In genomic region chr2:31770781-31771441, GRCm38 (mm10) we compare ENCODE assay signal across 9 mouse cellular contexts. TPM values are rescaled to one million over a fixed set of nuclear protein-coding genes. Genes with fewer than 3 reads are reported as not detected.
DNase-seq lines count a peak whose midpoint lies in the region; ATAC-seq and TF ChIP-seq lines count a peak whose summit lies in the region.
"Had no signal": no experiment of that assay in that cellular context is flagged by ENCODE, and none has a peak within 500 bp of the region (broad histone marks: within the 10 kb centered on the region; RNA-seq: fewer than 3 reads in every experiment).

No protein-coding gene starts in this region.

- intact Hi-C loops in heart, postnatal 36 days (cut with DNase I): no loop called here
- intact Hi-C loops in left cerebral cortex, postnatal 14 days (cut with DNase I): no loop called here

- peak; percentile 54; the same call in 1 of the 2 replicates for ATAC-seq in limb, embryonic 13.5 days (ENCODE audit: low FRiP score, low read depth)

- peaks cover 19% of the 10 kb centered on the region for H3K36me3 ChIP-seq in limb, embryonic 13.5 days
- H3K36me3 ChIP-seq in myocyte (ENCODE audit: control insufficient read depth, insufficient read depth): no peaks in the 10 kb centered on the region

- 7% methylated on average over 7 of the region's 7 CpGs for WGBS in limb, embryonic 13.5 days

- no peak overlapping the region for H3K9ac ChIP-seq in limb, embryonic 13.5 days

- TF ChIP-seq POLR2A in embryonic fibroblast, embryonic 13.5 days (IDR thresholded peaks at IDR 0.05; ENCODE audit: low read depth, low read length): no peak
- TF ChIP-seq POLR2A in myocyte (IDR thresholded peaks at IDR 0.05; ENCODE audit: insufficient read length, low read depth): no peak

- H3K4me1 ChIP-seq in embryonic fibroblast, embryonic 13.5 days (ENCODE audit: control insufficient read depth, insufficient read depth, low read length): peaks cover 36% of the 10 kb centered on the region
- H3K4me1 ChIP-seq in limb, embryonic 13.5 days: peaks cover 56% of the 10 kb centered on the region

- H3K9me3 ChIP-seq in limb, embryonic 13.5 days: peaks cover 3% of the 10 kb centered on the region; the same call in 1 of the 2 replicates

- H3K4me3 ChIP-seq in embryonic fibroblast, embryonic 13.5 days (ENCODE audit: insufficient read depth, low read length): no peak overlapping the region
- no peak overlapping the region for H3K4me3 ChIP-seq in limb, embryonic 13.5 days
- no peak overlapping the region for H3K4me3 ChIP-seq in myocyte

- peaks cover 99% of the 10 kb centered on the region for H3K79me2 ChIP-seq in myocyte (ENCODE audit: control insufficient read depth, insufficient read depth)

- no peak overlapping the region for H3ac ChIP-seq in myocyte (ENCODE audit: control insufficient read depth, insufficient read length)

- no peaks in the 10 kb centered on the region for H3K27me3 ChIP-seq in limb, embryonic 13.5 days
- no peaks in the 10 kb centered on the region for H3K27me3 ChIP-seq in myocyte (ENCODE audit: control insufficient read depth, insufficient read depth, insufficient read length)

- no peak for TF ChIP-seq CTCF in embryonic fibroblast, embryonic 13.5 days (IDR thresholded peaks at IDR 0.05; ENCODE audit: borderline replicate concordance, insufficient read depth, low read length)

- H3K4me2 ChIP-seq in limb, embryonic 13.5 days (replicated peaks): peak overlapping the region; percentile 46
- peak overlapping the region; percentile 76 for H3K4me2 ChIP-seq in myocyte (ENCODE audit: low read depth)

- DNase-seq in 416B (ENCODE audit: low read depth): peak; percentile 85
- DNase-seq in Muller cell, postnatal 12 days (ENCODE audit: inconsistent ontology term): peak; percentile 88
- peak; percentile 67 to 80 for DNase-seq in heart, postnatal 36 days
- no peak for DNase-seq in left cerebral cortex, postnatal 14 days (ENCODE audit: low spot score in 2 of 2)
- no peak for DNase-seq in layer of hippocampus, postnatal 25 days (ENCODE audit: extremely low spot score in 1 of 2, low spot score in 1 of 2)

- H3K27ac ChIP-seq in embryonic fibroblast, embryonic 13.5 days (ENCODE audit: insufficient read depth, low read length): peak overlapping the region; percentile 92
- H3K27ac ChIP-seq in limb, embryonic 13.5 days: peak overlapping the region; percentile 74

TF ChIP-seq in myocyte, 11 proteins besides CTCF, POLR2A, EP300 and RAD21:
- no peak for TF ChIP-seq TCF3 (IDR thresholded peaks at IDR 0.05; ENCODE audit: insufficient read length, low read depth)
- 0 out of 2 replicates have a peak, but pooled peaks have one; percentile 39 for TF ChIP-seq CEBPB (IDR thresholded peaks at IDR 0.05; ENCODE audit: insufficient read depth, poor library complexity, severe bottlenecking)
TF ChIP-seq in myocyte: peak in this region for 1.

RNA-seq across cellular contexts. Expression of gene Qrfp, which starts 39.5 kb away (rescaled TPM):
- polyA plus RNA-seq in embryonic fibroblast, embryonic 13.5 days (2011; ENCODE audit: insufficient read length, low read depth, missing spikeins): not detected in 2 replicates
- total RNA-seq in heart, postnatal 36 days (2021): not detected
- 0.14 and 0.23 TPM in 2 replicates for polyA plus RNA-seq in limb, embryonic 13.5 days (2015; fragmentation: Nextera tagmentation; extraction: Ambion mirVana)
- polyA plus RNA-seq in myocyte (2012; fragmentation: generic; extraction: Trizol): 1.5 TPM
- not detected for total RNA-seq in left cerebral cortex, postnatal 14 days (2021)
- total RNA-seq in layer of hippocampus, postnatal 25 days (2021): not detected
- polyA plus RNA-seq: large intestine, adult 2 months had no signal

Comparison
In these comparisons a context has a peak if more than half of its experiments do, and no peak if none do; other contexts are left out.
1. DNase-seq: peak in 416B (single experiment), Muller cell, postnatal 12 days (single experiment) and heart, postnatal 36 days (2 of 2); none in left cerebral cortex, postnatal 14 days (0 of 2) and layer of hippocampus, postnatal 25 days (0 of 2).